Mouse (Mus musculus) heart, embryonic 16.5 days (tissue): Measurements from ENCODE around the gene Kdelc2. TPM values are rescaled to one million over a fixed set of nuclear protein-coding genes. Genes with fewer than 3 reads are reported as not detected.
A peak's percentile ranks its signal among the peaks of the same experiment; 100 is the strongest.

Experiments used
- ATAC-seq: fragments of 200-750 bp; cut with Nextera tagmentation; replicated peaks from 2 replicates; pipeline ENCODE4 v1.8.0; 2017; ENCODE audit warnings: moderate number of reproducible peaks; ENCODE audit not compliant: insufficient read depth, low FRiP score; ENCODE audit errors: extremely low read depth
- H3K27ac ChIP-seq: fragments of 300-500 bp; sonication (generic); 2 replicates; pipeline ENCODE4 v1.5.1; 2014; ENCODE audit warnings: mild to moderate bottlenecking, low read length, control low read depth, moderate library complexity
- H3K27me3 ChIP-seq: fragments of 300-500 bp; sonication (generic); 2 replicates; pipeline ENCODE4 v1.6.1; 2014; ENCODE audit warnings: low read length, mixed read lengths; ENCODE audit not compliant: control insufficient read depth, insufficient read depth
- H3K36me3 ChIP-seq: fragments of 300-500 bp; sonication (generic); 2 replicates; pipeline ENCODE4 v1.6.1; 2014; ENCODE audit not compliant: control insufficient read depth, insufficient read depth
- H3K4me1 ChIP-seq: fragments of 300-500 bp; sonication (generic); 2 replicates; pipeline ENCODE4 v1.6.1; 2014; ENCODE audit warnings: low read length, mixed read lengths; ENCODE audit not compliant: control insufficient read depth, insufficient read depth
- H3K4me2 ChIP-seq: fragments of 300-500 bp; sonication (generic); 2 replicates; pipeline ENCODE4 v1.6.1; 2014; ENCODE audit warnings: low read depth, mild to moderate bottlenecking, control low read depth, low read length
- H3K4me3 ChIP-seq: fragments of 300-500 bp; sonication (generic); 2 replicates; pipeline ENCODE4 v1.5.1; 2014; ENCODE audit warnings: mild to moderate bottlenecking, control low read depth, low read length
- H3K9ac ChIP-seq: fragments of 300-500 bp; sonication (generic); 2 replicates; pipeline ENCODE4 v1.6.1; 2014; ENCODE audit warnings: low read length, control low read depth
- H3K9me3 ChIP-seq: fragments of 300-500 bp; sonication (generic); replicated peaks from 2 replicates; pipeline ENCODE4 v1.6.1; 2016; ENCODE audit warnings: low read length; ENCODE audit not compliant: control insufficient read depth
- WGBS: fragments of 180-500 bp; shearing (Covaris S2); extraction: QIAGEN DNeasy Blood & Tissue Kit; methylation state at CpG from one replicate; pipeline ENCODE4 v1.1.7; 2014; 5-methylcytosine and 5-hydroxymethylcytosine counted together
- polyA plus RNA-seq: library from polyadenylated mRNA; unstranded; fragments of >200 nt; fragmentation: Nextera tagmentation; extraction: Ambion mirVana; gene quantifications from 2 replicates; pipeline ENCODE4 v1.2.1, GENCODE M21; 2015

The Kdelc2 gene
- polyA plus RNA-seq, result 21.9 and 23.4 TPM in 2 replicates

- Histone ChIP-seq H3K4me1 (no peaks in the 10 kb centered on the region), H3K9ac (peak within 1 kb of the TSS; percentile 95), H3K27me3 (no peaks in the 10 kb centered on the region), H3K9me3 (no peaks in the 10 kb centered on the region), H3K4me3 (peak within 1 kb of the TSS; percentile 78), H3K36me3 (no peaks in the 10 kb centered on the region), H3K27ac (peak within 1 kb of the TSS; percentile 94), H3K4me2 (peak within 1 kb of the TSS; percentile 74)
- peak; percentile 94 for ATAC-seq
- WGBS, result under 1% methylated on average over 65 of the region's 75 CpGs
Observed at GRCm38 (mm10) chr9:53383951-53384866, at the start of gene Kdelc2. TSS of gene Kdelc2 (plus strand) at chr9:53384025.

GRCm38 (mm10) chr9:53335131-53335530 is 48.7 kb upstream of the Kdelc2 start:
- Histone ChIP-seq H3K27me3 (no peaks in the 10 kb centered on the region), H3K36me3 (no peaks in the 10 kb centered on the region), H3K9ac (no peak overlapping the region), H3K4me3 (no peak overlapping the region), H3K4me2 (no peak overlapping the region), H3K4me1 (no peaks in the 10 kb centered on the region), H3K27ac (no peak overlapping the region), H3K9me3 (peaks cover 6% of the 10 kb centered on the region; the same call in 1 of the 2 replicates)
- WGBS, result 74% methylated on average over 3 of the region's 3 CpGs
- no peak for ATAC-seq

GRCm38 (mm10) chr9:53339603-53340002 is 44.2 kb upstream of the Kdelc2 start:
- WGBS, result 67% methylated on average over 7 of the region's 7 CpGs
- Histone ChIP-seq H3K27me3 (no peaks in the 10 kb centered on the region), H3K4me1 (0 out of 2 replicates have a peak, but pooled peaks cover 2% of the 10 kb centered on the region), H3K36me3 (no peaks in the 10 kb centered on the region), H3K9me3 (no peaks in the 10 kb centered on the region), H3K4me2 (no peak overlapping the region), H3K9ac (no peak overlapping the region), H3K4me3 (no peak overlapping the region), H3K27ac (no peak overlapping the region)
- no peak for ATAC-seq

- Histone ChIP-seq H3K9ac (peak overlapping the region; percentile 67), H3K9me3 (no peaks in the 10 kb centered on the region), H3K36me3 (no peaks in the 10 kb centered on the region), H3K4me3 (peak overlapping the region; percentile 61), H3K27ac (no peak overlapping the region), H3K4me1 (0 out of 2 replicates have a peak, but pooled peaks cover 2% of the 10 kb centered on the region), H3K4me2 (peak overlapping the region; percentile 92), H3K27me3 (no peaks in the 10 kb centered on the region)
- no peak for ATAC-seq
- 36% methylated on average over 17 of the region's 17 CpGs for WGBS
Observed at GRCm38 (mm10) chr9:53340328-53340916, 43.4 kb upstream of the Kdelc2 start.

- no peak overlapping the region for H3K27ac ChIP-seq
- H3K4me2 ChIP-seq, result peak overlapping the region; percentile 92
- 0 out of 2 replicates have a peak, but pooled peaks cover 2% of the 10 kb centered on the region for H3K4me1 ChIP-seq
- H3K9me3 ChIP-seq, result no peaks in the 10 kb centered on the region
- no peaks in the 10 kb centered on the region for H3K27me3 ChIP-seq
- peak overlapping the region; percentile 61 for H3K4me3 ChIP-seq
- no peak for ATAC-seq
- WGBS, result 6% methylated on average over 14 of the region's 14 CpGs
- peak overlapping the region; percentile 67 for H3K9ac ChIP-seq
- no peaks in the 10 kb centered on the region for H3K36me3 ChIP-seq
Observed at GRCm38 (mm10) chr9:53340969-53341368, 42.9 kb upstream of the Kdelc2 start.

GRCm38 (mm10) chr9:53341981-53342380 is 41.8 kb upstream of the Kdelc2 start:
- H3K27me3 ChIP-seq, result no peaks in the 10 kb centered on the region
- peak overlapping the region; percentile 61; the same call in 1 of the 2 replicates for H3K4me3 ChIP-seq
- no peak overlapping the region for H3K9ac ChIP-seq
- no peaks in the 10 kb centered on the region for H3K36me3 ChIP-seq
- 0 out of 2 replicates have a peak, but pooled peaks cover 2% of the 10 kb centered on the region for H3K4me1 ChIP-seq
- ATAC-seq, result no peak
- H3K4me2 ChIP-seq, result peak overlapping the region; percentile 92; the same call in 1 of the 2 replicates
- no peak overlapping the region for H3K27ac ChIP-seq
- WGBS, result 72% methylated on average over 3 of the region's 3 CpGs
- H3K9me3 ChIP-seq, result no peaks in the 10 kb centered on the region

- Histone ChIP-seq H3K4me3 (no peak overlapping the region), H3K9ac (no peak overlapping the region), H3K9me3 (no peaks in the 10 kb centered on the region), H3K4me1 (0 out of 2 replicates have a peak, but pooled peaks cover 2% of the 10 kb centered on the region), H3K4me2 (no peak overlapping the region), H3K27ac (no peak overlapping the region), H3K27me3 (no peaks in the 10 kb centered on the region), H3K36me3 (no peaks in the 10 kb centered on the region)
- no peak for ATAC-seq
- 78% methylated on average over 9 of the region's 9 CpGs for WGBS
Observed at GRCm38 (mm10) chr9:53344646-53345432, 39.0 kb upstream of the Kdelc2 start.

- no peak for ATAC-seq
Observed at GRCm38 (mm10) chr9:53345728-53346127, 38.1 kb upstream of the Kdelc2 start.

More at GRCm38 (mm10) chr9:53345728-53346127, 38.1 kb upstream of the Kdelc2 start:
- no peaks in the 10 kb centered on the region for H3K36me3 ChIP-seq
- H3K9me3 ChIP-seq, result peaks cover 4% of the 10 kb centered on the region
- 53% methylated on average over 3 of the region's 3 CpGs for WGBS
- H3K27ac ChIP-seq, result no peak overlapping the region
- no peak overlapping the region for H3K4me3 ChIP-seq
- H3K4me2 ChIP-seq, result no peak overlapping the region
- H3K9ac ChIP-seq, result no peak overlapping the region
- no peaks in the 10 kb centered on the region for H3K27me3 ChIP-seq
- H3K4me1 ChIP-seq, result no peaks in the 10 kb centered on the region
